Mouse (Mus musculus): ENCODE measurements at regions not wholly inside any gene's neighbourhood (a gene's known extent, or its start where the extent isn't known, plus 50 kb on each side); places are given as distances from the start of the nearest gene placed in this dataset.

DNA sequence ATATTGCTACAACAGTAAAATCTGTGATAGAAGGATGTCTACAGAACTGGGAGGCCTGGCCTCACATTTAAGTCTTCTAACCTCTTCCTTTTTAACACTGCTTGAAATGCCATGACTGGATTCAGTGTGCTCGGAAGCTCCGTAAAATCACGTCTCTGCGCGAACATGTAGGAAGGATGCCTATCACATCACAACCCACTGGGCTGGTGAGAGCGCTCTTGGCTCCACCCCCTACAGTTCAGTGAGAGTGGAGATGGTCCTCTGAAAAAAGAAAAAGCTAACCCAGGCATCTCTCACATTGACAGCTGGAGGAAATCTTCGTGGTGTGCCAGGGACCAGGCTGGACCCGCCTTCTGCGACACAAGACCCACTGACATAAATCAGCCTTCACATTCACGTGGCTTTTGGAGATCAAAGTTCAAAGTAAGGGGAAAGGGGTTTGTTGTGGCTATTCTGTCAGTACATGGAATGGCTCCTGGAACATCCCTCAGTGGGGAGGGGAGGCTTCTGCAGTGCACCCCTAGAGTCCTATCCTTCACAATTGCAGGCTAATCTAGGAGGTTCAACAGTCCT is 230.8 kb upstream of the Jmjd1c start:
- H3K27ac ChIP-seq = no peak overlapping the region

DNA sequence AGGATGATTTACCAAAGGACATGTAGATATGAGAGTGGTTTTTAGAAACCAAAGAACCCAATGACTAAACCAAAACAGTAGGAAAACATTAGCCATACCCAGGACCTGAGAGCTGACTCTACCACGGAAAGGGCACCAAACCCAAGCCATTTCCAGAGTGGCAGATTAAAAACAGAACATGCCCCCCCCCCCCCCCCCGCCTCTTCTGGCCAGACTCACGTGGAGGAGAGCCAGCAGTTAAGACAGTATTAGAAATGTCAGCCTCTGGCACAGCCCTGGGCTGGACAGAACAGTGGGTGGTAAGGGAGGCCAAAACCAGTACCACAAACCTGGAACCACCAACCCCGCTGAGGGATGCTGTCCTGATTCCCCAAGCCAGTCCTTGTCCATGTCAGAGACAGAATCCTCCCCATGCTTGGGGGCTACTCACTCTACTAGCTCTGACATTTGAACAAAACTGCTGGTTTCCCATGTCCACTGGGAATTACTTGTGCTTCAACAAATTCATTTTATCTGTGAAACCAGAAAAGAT is 224.7 kb upstream of the Jmjd1c start:
- H3K36me3 ChIP-seq (replicated peaks; ENCODE audit: control insufficient read depth, insufficient read depth, low read depth) = no peaks in the 10 kb centered on the region
- H3K9me3 ChIP-seq (ENCODE audit: control insufficient read depth, low read length) = no peaks in the 10 kb centered on the region
- no peak overlapping the region for H3K9ac ChIP-seq (replicated peaks)
- no peak overlapping the region for H3K27ac ChIP-seq
- TF ChIP-seq CTCF (IDR thresholded peaks at IDR 0.05; ENCODE audit: low read depth) (no peak), EP300 (IDR thresholded peaks at IDR 0.05; ENCODE audit: low read depth) (no peak)
- WGBS (ENCODE audit: insufficient replicate concordance) = 57% methylated on average over 4 of the region's 4 CpGs
- no peak overlapping the region for H3K4me3 ChIP-seq (ENCODE audit: insufficient read depth in 1 of 2, low read depth in 2 of 2, low read length in 2 of 2)
- no peak for DNase-seq (ENCODE audit: low read depth in 3 of 3, low spot score in 3 of 3)
- no peak overlapping the region for H3K4me2 ChIP-seq (ENCODE audit: low read depth)
- no peak for ATAC-seq (ENCODE audit: insufficient read depth)
- no peaks in the 10 kb centered on the region for H3K4me1 ChIP-seq (replicated peaks; ENCODE audit: control insufficient read depth in 2 of 2, insufficient read depth in 2 of 2, low read length in 1 of 2)
- H3K27me3 ChIP-seq (ENCODE audit: control insufficient read depth, insufficient read depth, low read length) = no peaks in the 10 kb centered on the region

More for the DNA sequence above, 230.8 kb upstream of the Jmjd1c start:
- Histone ChIP-seq H3K36me3 (replicated peaks; ENCODE audit: control insufficient read depth, insufficient read depth, low read depth) (no peaks in the 10 kb centered on the region), H3K4me3 (ENCODE audit: insufficient read depth in 1 of 2, low read depth in 2 of 2, low read length in 2 of 2) (no peak overlapping the region), H3K27me3 (ENCODE audit: control insufficient read depth, insufficient read depth, low read length) (no peaks in the 10 kb centered on the region), H3K4me1 (replicated peaks; ENCODE audit: control insufficient read depth in 2 of 2, insufficient read depth in 2 of 2, low read length in 1 of 2) (0 out of 4 replicates have a peak, but pooled peaks cover 0 to 2% of the 10 kb centered on the region in 2 experiments), H3K4me2 (ENCODE audit: low read depth) (no peak overlapping the region), H3K9ac (replicated peaks) (no peak overlapping the region), H3K9me3 (ENCODE audit: control insufficient read depth, low read length) (no peaks in the 10 kb centered on the region)
- WGBS (ENCODE audit: insufficient replicate concordance) = 36% methylated on average over 10 of the region's 10 CpGs
- no peak for DNase-seq (ENCODE audit: low read depth in 3 of 3, low spot score in 3 of 3)
- ATAC-seq (ENCODE audit: insufficient read depth) = no peak
- TF ChIP-seq CTCF (IDR thresholded peaks at IDR 0.05; ENCODE audit: low read depth) = no peak
- TF ChIP-seq EP300 (IDR thresholded peaks at IDR 0.05; ENCODE audit: low read depth) = no peak

DNA sequence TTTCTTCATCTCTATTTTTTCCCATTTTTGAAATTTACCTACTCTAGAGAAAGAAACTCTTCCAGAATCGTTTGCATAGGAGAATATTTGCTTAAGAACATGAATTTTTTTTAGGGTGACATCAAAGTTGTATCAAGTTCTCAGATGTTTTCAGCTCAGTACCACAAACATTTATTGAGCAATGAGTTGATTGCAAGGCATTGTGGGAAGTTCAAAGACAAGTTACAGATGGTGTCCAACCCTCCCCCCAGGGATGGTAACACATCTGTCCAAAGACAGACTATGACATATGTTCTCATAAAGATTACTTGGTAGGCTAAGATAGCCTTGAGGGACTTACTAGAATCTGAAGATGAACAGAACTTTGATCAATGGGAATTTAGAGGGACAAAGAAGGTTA is 224.3 kb upstream of the Jmjd1c start:
- Histone ChIP-seq H3K9ac (replicated peaks) (no peak overlapping the region), H3K27me3 (ENCODE audit: control insufficient read depth, insufficient read depth, low read length) (no peaks in the 10 kb centered on the region), H3K4me1 (replicated peaks; ENCODE audit: control insufficient read depth in 2 of 2, insufficient read depth in 2 of 2, low read length in 1 of 2) (no peaks in the 10 kb centered on the region), H3K27ac (no peak overlapping the region), H3K4me3 (ENCODE audit: insufficient read depth in 1 of 2, low read depth in 2 of 2, low read length in 2 of 2) (no peak overlapping the region), H3K4me2 (ENCODE audit: low read depth) (no peak overlapping the region), H3K36me3 (replicated peaks; ENCODE audit: control insufficient read depth, insufficient read depth, low read depth) (no peaks in the 10 kb centered on the region), H3K9me3 (ENCODE audit: control insufficient read depth, low read length) (no peaks in the 10 kb centered on the region)
- ATAC-seq (ENCODE audit: insufficient read depth) (no peak), DNase-seq (ENCODE audit: low read depth in 3 of 3, low spot score in 3 of 3) (no peak)
- no peak for TF ChIP-seq EP300 (IDR thresholded peaks at IDR 0.05; ENCODE audit: low read depth)
- no peak for TF ChIP-seq CTCF (IDR thresholded peaks at IDR 0.05; ENCODE audit: low read depth)
- WGBS (ENCODE audit: insufficient replicate concordance) = 35% methylated on average over 1 of the region's 1 CpGs

DNA sequence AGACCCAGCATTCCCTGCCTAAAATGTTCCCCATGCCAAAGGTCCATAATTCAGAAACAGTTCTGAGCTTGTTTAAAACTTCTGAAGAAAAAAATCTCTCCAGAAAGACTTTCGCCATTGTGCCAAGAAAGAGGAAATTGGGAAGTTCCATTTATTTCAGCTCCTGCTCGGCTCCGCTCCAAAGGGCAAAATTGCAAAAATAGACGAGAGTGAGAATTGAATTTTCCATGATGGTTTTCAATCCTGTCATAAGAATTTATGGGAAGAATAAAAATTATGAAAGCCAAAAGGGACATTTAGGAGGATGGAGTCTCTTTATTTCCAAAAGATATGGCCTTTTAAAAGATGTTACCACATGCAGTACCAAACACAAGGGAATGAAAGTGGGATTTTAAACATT is 222.5 kb upstream of the Jmjd1c start:
- DNase-seq (ENCODE audit: low read depth in 3 of 3, low spot score in 3 of 3) (no peak), ATAC-seq (ENCODE audit: insufficient read depth) (no peak)
- H3K4me2 ChIP-seq (ENCODE audit: low read depth) = no peak overlapping the region
- no peaks in the 10 kb centered on the region for H3K36me3 ChIP-seq (replicated peaks; ENCODE audit: control insufficient read depth, insufficient read depth, low read depth)
- no peaks in the 10 kb centered on the region for H3K27me3 ChIP-seq (ENCODE audit: control insufficient read depth, insufficient read depth, low read length)
- no peak overlapping the region for H3K4me3 ChIP-seq (ENCODE audit: insufficient read depth in 1 of 2, low read depth in 2 of 2, low read length in 2 of 2)
- no peak for TF ChIP-seq CTCF (IDR thresholded peaks at IDR 0.05; ENCODE audit: low read depth)
- TF ChIP-seq EP300 (IDR thresholded peaks at IDR 0.05; ENCODE audit: low read depth) = no peak
- H3K27ac ChIP-seq = no peak overlapping the region
- H3K9ac ChIP-seq (replicated peaks) = no peak overlapping the region
- no peaks in the 10 kb centered on the region for H3K4me1 ChIP-seq (replicated peaks; ENCODE audit: control insufficient read depth in 2 of 2, insufficient read depth in 2 of 2, low read length in 1 of 2)
- H3K9me3 ChIP-seq (ENCODE audit: control insufficient read depth, low read length) = no peaks in the 10 kb centered on the region
- 71% methylated on average over 4 of the region's 4 CpGs for WGBS (ENCODE audit: insufficient replicate concordance)

DNA sequence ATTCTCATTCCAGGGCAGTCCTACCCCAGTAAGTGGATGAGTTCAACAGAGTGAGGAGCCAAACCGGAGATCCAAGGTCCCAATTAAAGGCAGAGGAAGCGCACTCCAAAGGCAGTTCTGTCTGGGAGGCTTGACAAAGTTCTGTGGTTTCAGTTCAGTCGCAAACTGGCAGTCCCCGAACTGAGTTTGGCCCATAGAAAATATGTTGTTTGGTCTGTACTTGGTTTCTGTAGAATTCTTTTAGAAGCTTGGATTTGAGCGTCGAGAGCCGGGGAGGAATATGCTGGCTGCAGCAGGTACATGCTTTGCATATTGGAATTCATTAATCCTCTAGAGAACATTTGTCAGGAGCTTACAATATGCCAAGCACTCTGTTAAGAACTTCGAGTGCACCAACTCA is 216.9 kb upstream of the Jmjd1c start:
- no peak for DNase-seq (ENCODE audit: low read depth in 3 of 3, low spot score in 3 of 3)
- TF ChIP-seq EP300 (IDR thresholded peaks at IDR 0.05; ENCODE audit: low read depth) = no peak
- no peak for TF ChIP-seq CTCF (IDR thresholded peaks at IDR 0.05; ENCODE audit: low read depth)
- no peak overlapping the region for H3K4me2 ChIP-seq (ENCODE audit: low read depth)
- no peaks in the 10 kb centered on the region for H3K36me3 ChIP-seq (replicated peaks; ENCODE audit: control insufficient read depth, insufficient read depth, low read depth)
- H3K27me3 ChIP-seq (ENCODE audit: control insufficient read depth, insufficient read depth, low read length) = no peaks in the 10 kb centered on the region
- WGBS (ENCODE audit: insufficient replicate concordance) = 71% methylated on average over 8 of the region's 8 CpGs
- no peaks in the 10 kb centered on the region for H3K4me1 ChIP-seq (replicated peaks; ENCODE audit: control insufficient read depth in 2 of 2, insufficient read depth in 2 of 2, low read length in 1 of 2)
- H3K9me3 ChIP-seq (ENCODE audit: control insufficient read depth, low read length) = no peaks in the 10 kb centered on the region
- no peak for ATAC-seq (ENCODE audit: insufficient read depth)
- no peak overlapping the region for H3K4me3 ChIP-seq (ENCODE audit: insufficient read depth in 1 of 2, low read depth in 2 of 2, low read length in 2 of 2)
- H3K27ac ChIP-seq = no peak overlapping the region
- no peak overlapping the region for H3K9ac ChIP-seq (replicated peaks)

Data from liver, embryonic 14.5 days (tissue).